20 mouse cellular contexts compared by ENCODE assay signal in the genomic region with DNA sequence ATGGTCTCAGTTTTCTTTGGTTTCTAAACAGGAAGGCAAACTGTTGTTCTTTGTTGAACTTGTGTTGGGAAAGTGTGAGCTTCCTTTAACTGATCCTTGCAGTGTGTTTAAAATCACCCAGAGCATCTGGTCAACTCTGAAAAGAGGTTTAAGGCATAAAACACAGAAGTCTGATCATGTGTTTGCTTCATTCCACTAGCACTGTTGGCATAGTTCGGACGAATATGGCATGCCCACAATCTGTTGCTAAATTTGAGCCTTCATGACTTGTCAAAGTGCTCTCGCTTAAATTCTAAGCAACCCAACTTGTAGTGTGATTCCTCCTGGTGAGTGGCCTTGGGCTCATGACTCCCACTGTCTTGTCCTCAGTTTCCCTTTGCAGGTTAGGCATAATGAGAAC.
"Had no signal": no experiment of that assay in that cellular context is flagged by ENCODE, and none has a peak within 500 bp of the region (broad histone marks: within the 10 kb centered on the region; RNA-seq: fewer than 3 reads in every experiment).

No protein-coding gene starts in this region.

- H3K36me3 ChIP-seq: liver, embryonic 13.5 days; liver, embryonic 15.5 days; midbrain, embryonic 13.5 days; midbrain, embryonic 15.5 days; neural tube, embryonic 13.5 days; neural tube, embryonic 15.5 days had no signal

- H3K4me3 ChIP-seq: liver, embryonic 13.5 days; liver, embryonic 15.5 days; megakaryocyte, embryonic 14.5 days; midbrain, embryonic 13.5 days; midbrain, embryonic 15.5 days; myocyte; neural tube, embryonic 13.5 days; neural tube, embryonic 15.5 days had no signal

- H3K4me1 ChIP-seq: liver, embryonic 13.5 days; liver, embryonic 15.5 days; megakaryocyte, embryonic 14.5 days had no signal

- H3K4me2 ChIP-seq: liver, embryonic 13.5 days; liver, embryonic 15.5 days; lung, embryonic 14.5 days; midbrain, embryonic 11.5 days; midbrain, embryonic 13.5 days; midbrain, embryonic 15.5 days; neural tube, embryonic 13.5 days; neural tube, embryonic 15.5 days had no signal

- H3K27ac ChIP-seq: liver, embryonic 13.5 days; liver, embryonic 15.5 days; macrophage; midbrain, embryonic 13.5 days; midbrain, embryonic 15.5 days; neural tube, embryonic 13.5 days; neural tube, embryonic 15.5 days had no signal

- H3K27me3 ChIP-seq: liver, embryonic 13.5 days; liver, embryonic 15.5 days; megakaryocyte, embryonic 14.5 days; midbrain, embryonic 13.5 days; midbrain, embryonic 15.5 days; neural tube, embryonic 13.5 days; neural tube, embryonic 15.5 days had no signal

- H3K9me3 ChIP-seq: liver, embryonic 13.5 days; liver, embryonic 15.5 days; megakaryocyte, embryonic 14.5 days; midbrain, embryonic 13.5 days; midbrain, embryonic 15.5 days; neural tube, embryonic 13.5 days; neural tube, embryonic 15.5 days had no signal

- DNase-seq: liver, embryonic 13.5 days; liver, postnatal 0 days; lung, embryonic 14.5 days; retina, postnatal 1 day; right cerebral cortex, adult 18-20 months; right cerebral cortex, postnatal 25 days; right cerebral cortex, postnatal 4 days; spleen, adult 18-20 months; thymus, adult 18-20 months; thymus, postnatal 14 days; thymus, postnatal 36 days had no signal

- ATAC-seq: liver, postnatal 0 days; midbrain, embryonic 13.5 days had no signal

- H3K9ac ChIP-seq: liver, embryonic 13.5 days; liver, embryonic 15.5 days; liver, postnatal 0 days; lung, embryonic 14.5 days; midbrain, embryonic 13.5 days; midbrain, embryonic 15.5 days; neural tube, embryonic 13.5 days; neural tube, embryonic 15.5 days had no signal
